Mouse (Mus musculus) ES-Bruce4 (cell line): ENCODE data around the gene Fitm1.

Source experiments
- CTCF ChIP-seq: IDR thresholded peaks from one replicate; pipeline ENCODE4 v1.8.1; 2011; ENCODE audit warnings: low read depth, low read length
- EP300 ChIP-seq: IDR thresholded peaks from 2 replicates; pipeline ENCODE4 v1.6.1; 2011; ENCODE audit warnings: low read depth, low read length; ENCODE audit not compliant: insufficient read depth
- POLR2A ChIP-seq: IDR thresholded peaks from one replicate; pipeline ENCODE4 v1.8.1; 2011; ENCODE audit warnings: low read length; ENCODE audit not compliant: insufficient read depth

- no peak for TF ChIP-seq POLR2A
- no peak for TF ChIP-seq CTCF
- no peak for TF ChIP-seq EP300
These were observed 25.2 kb upstream of the Fitm1 start for GRCm38 (mm10) chr14:55550191-55550590.
